Mouse (Mus musculus) fibroblast of lung, adult 2 months (primary cell): Measurements from ENCODE around the gene Hs6st3.
"Not testable (repeated sequence)": the region's sequence is repeated elsewhere in the genome, so short reads cannot be mapped to it uniquely, and the experiment has no call there.

Experiments used
- DNase-seq: peaks from one replicate; pipeline ENCODE4 v3.0.0-alpha.2; 2011; ENCODE audit warnings: low read depth

Hs6st3 gene

DNA sequence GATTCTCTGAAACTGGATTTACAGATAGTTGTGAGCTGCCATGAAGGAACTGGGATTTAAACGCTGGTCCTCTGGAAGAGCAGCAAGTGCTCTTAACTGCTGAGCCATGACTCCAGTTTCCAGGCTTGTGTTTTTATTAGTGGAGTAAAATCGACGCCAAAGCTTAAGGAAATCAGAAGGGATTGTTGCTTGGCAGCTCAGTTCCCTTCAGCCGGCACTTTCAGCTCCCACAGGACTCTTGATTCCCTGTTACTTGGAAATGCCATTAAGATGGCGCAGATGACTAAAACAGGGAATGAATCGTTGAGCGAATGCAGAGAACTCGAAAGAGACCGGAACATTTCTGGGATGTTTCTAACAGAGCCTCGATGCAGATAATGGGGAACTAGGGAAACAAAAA, 112.2 kb downstream of the Hs6st3 start:
- DNase-seq: no peak

DNA sequence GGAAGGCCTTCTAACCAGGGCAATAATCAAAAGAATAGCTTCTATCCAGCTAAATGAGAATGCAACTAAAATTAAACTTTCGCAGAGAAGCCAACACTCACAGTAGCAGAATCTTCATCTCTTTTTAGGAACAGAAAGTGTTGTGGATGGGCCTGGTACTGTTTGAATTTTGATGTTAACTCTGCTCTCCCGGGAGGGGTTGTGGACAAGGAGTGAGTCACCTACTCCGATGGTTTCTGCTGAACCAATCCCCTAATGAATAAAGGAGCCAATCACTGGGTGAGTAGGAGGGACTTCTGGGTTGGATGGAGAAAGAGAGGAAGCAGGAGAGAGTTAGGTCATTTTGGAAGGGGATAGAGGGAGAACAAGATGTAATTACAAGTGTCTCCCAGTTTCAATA, 117.3 kb downstream of the Hs6st3 start:
- no peak for DNase-seq

DNA sequence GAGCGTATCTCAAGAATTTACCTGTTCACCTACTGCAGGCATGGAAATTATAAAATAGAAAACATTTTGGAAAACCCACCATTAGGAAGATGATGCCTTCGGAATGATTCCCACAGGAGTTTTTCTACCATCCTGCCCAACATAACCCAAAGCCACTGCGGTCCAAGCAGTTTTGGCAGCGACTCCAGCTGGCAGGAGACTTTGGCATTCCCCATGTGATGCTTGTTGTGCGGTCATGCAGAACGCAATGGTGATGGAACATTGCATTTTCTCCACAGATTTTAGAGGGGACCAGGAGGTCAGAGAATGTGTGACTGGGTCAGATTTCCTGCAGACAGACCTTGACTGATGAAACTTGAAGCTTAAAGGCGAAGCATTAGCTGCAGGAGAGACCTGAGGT, 118.9 kb downstream of the Hs6st3 start:
- no peak for DNase-seq

DNA sequence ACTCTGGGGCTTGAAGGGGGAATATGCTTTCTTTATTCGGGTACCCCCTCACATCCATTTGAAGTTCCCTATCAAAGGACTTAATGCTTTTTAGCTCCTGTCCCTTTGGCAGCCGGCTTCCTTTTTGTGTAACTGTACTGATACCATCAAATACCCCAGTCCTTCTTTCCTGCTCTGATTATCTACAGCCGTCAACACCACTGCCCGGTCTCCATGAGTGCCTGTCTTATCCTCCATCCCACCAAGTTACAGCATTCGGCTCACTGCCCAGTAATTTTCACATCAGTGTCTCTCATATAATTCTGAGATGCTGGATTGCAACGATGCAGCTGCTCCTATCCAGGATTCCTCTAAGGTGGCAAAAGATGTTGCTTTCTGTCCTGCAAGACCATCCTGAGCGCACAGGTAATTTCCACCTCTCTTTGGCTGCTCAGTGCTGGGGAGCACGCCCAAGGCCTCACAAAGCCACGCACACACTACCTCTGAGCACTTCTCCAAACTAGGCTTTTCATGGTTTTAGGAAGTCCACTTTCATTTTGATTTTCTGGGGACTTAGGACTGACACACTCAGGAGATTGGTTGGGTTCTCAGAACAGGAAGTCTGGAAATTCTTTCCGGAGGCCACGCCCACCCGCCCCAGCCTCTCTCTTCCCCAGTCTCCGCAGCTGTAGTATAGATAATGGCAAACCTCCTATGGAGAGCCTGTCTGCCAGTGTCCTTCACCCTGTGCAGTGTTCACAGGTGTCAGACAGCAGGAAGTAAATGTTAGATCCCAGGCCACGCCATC, 122.2 kb downstream of the Hs6st3 start:
- DNase-seq: no peak

DNA sequence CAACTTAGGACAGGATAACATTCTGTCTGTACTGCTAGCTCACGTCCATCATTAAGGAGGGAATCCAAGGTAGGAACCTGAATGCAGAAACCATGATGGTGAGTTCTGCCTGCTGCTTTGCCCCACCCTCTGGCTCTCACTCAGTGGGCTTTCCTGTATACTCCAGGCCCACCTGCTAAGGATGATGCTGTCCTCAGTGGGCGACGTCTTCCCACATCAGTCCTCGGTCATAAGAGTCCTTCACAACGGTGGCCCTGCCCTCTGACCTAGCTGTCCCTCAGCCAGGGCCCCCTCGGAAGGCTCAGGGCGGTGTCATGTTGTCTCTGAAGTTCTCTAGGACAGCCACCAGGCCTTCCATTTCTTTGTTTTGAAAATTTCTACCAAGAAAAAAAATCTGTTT, 128.2 kb downstream of the Hs6st3 start:
- DNase-seq: no peak

DNA sequence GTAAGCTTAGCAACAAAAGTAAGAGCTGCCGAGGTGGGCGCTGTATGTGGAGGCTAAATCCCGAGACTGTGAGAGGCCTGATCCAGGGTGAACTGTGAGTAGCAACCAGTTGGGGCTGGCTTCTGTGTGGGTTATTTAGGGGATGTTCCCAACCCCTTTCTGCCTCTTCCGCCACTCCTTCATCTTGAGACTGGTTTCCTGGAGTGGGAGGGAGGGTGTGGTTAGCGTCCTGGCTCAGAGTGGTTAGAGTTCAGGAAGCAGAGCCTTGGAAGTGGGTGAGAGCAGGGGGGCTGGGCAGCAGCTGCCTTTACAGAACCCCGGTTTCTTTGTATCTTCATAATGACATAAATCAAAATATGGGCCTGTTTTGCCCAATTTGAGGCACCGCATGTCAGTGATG, 134.9 kb downstream of the Hs6st3 start:
- DNase-seq: no peak

DNA sequence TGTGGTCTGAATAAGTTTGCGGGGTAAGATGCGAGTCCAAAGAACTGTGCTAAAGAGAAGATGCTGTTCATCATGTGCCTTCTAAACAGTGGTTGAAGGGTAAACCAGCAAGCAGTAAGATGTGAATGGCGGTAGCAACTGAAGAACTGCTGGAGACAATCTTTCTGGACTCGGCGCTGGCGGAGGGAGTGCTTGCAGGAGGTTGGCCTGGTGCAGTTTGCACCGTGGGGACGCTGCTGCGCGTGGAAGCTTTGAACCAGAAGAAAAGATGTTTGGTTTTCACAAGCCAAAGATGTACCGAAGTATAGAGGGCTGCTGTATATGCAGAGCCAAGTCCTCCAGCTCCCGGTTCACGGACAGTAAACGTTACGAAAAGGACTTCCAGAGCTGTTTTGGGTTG, 140.0 kb downstream of the Hs6st3 start:
- DNase-seq: not testable (repeated sequence)

DNA sequence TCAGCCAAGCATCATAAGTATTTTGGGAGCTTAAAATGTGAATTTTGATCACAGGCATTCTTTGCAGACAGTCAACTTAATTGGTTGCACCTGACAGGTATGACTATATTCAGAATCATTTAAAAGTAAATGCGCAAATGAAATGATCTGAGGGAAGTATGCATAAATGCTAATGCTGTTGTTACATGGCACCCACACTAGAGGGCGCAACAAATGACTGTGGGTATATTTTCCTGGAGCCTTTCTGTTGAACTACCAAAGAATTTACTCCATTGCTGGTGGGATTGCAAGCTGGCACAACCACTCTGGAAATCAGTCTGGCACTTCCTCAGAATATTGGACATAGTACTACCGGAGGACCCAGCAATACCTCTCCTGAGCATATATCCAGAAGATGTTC, 145.8 kb downstream of the Hs6st3 start:
- DNase-seq: no peak

DNA sequence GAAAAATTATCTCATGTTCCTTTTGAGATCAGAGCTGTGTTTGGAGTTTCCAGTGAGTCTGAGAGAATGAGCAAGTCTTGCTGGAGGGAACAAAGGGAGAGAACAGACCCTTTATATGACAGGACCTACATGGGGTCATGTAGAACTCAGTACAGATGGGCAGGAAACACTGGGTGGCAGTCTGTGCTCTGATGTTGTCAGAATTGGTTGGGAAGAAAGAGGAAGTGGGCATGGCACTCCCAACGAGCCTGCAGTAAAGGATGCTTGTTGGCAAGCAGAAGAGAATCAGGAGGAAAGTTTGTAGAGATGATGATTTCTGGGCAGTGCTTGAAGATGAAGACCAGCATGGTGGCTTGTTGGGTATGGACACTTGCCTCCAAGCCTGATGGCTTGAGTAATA, 151.5 kb downstream of the Hs6st3 start:
- DNase-seq: no peak

DNA sequence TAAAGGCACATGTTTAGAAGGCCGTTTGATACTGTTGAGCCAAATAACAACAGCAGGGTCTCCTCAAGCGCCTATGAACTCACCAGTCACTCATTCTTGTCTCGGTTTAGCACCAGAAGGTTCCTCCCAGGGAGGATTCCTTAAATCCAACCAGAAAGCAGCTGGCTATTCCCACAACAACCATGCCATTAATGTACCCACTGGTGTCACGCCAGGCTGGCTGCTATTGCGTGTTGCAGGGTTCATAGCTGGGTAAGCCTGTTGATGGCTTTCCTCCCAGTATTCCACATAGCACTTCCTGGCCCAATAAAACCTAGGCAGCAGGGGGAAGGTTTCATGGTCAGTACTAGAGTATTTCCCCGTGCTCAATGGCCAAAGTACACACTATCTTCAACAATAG, 155.9 kb downstream of the Hs6st3 start:
- no peak for DNase-seq

DNA sequence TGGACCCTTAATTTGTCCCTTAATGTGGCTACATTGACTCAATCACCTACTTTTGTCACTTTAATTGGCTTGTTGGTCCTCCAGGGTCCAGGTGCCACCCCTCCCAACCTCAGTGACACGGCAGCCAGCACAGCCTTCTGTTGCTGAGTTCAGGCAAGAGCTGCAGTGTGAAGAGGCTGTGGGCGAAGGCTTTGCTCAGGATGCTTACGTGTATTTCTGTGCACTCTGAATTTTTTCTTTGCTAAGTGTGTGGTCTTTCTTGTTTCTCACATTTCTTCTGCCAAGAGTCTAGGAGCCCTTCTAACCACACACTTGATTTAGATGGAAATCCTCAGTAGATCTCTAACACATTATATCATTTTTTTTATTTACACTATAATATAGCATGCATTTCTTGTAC, 168.3 kb downstream of the Hs6st3 start:
- no peak for DNase-seq

DNA sequence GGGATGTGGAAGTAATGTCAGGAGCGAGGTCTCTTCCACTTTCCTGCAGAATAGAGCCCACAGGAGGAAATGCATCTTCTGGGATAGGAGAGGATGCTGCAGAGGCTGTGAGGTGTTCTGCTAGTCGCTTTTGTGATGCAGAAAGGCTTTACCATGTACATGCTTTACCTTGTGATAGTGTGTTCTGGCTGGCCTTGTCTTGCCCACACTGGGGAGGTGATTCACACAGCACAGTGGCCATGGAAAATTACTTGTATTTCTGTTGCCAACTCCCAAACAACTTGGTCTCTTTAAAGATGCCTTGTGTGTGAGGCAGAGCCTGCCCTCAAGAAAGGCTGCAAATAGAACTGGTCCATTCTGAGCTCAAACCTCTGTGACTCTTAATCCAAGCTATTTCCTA, 180.2 kb downstream of the Hs6st3 start:
- DNase-seq: peak; percentile 6

DNA sequence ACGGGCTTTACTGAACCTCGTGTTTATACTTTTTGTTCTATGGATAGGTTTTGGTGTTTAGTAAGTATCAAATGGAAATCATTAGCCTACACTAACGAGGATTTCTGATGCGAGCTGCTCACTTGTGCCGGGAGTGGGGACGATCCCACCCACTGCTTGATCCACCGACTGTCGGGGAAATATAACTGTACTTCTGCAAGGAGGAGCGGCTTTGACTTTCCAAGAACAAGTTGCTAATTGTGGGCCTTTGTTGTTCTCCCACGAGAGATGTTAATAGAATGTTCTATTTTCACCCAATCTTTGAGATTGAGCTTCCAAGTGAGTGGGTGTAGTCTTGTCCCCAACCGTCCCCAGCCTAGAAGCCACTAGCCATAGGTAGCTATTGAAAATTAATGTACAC, 209.1 kb downstream of the Hs6st3 start:
- DNase-seq: no peak

DNA sequence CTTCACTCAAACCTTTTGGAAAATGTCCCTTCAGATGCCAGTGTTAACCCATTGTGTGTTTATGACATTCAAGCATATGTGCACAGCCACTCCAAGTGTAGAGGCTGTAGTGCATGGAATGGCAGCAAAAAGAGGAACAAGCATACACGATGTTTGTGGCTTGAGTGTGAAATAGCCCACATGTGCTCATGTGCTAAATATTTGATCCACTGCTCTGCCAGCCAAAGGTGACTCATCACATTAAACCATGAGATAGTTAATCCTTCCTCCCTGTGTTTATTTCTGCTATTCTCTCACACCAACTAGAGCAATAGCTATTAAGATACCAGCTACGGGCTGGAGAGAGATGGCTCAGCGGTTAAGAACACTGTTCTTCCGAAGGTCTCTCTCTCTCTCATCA, 223.3 kb downstream of the Hs6st3 start:
- DNase-seq: no peak

DNA sequence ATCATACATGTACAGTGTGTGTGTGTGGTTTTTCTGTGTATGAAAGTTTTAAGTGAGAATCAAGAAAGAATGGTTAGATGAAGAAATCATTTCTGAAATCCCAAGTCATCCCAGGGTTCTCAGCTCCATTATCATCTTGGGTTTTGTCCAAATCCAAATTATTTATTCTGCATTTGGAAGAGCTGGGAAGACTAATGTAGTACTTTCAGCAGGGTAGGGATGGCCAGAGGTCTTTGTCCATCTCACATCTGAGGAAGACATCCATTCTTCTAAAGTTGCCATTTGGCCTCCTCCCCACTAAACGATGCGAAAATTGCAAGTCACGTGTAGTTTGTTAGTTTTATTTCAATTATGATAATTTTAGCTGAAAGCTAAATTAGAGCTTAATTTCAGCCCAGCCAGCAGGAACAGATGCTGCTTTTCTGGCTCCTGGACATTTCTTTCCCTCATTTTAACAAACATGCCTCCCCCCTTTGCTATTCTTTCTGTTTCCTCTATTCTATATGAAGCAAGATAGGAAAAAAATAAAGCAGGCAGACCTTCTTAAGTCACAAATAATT, 229.8 kb downstream of the Hs6st3 start:
- no peak for DNase-seq

DNA sequence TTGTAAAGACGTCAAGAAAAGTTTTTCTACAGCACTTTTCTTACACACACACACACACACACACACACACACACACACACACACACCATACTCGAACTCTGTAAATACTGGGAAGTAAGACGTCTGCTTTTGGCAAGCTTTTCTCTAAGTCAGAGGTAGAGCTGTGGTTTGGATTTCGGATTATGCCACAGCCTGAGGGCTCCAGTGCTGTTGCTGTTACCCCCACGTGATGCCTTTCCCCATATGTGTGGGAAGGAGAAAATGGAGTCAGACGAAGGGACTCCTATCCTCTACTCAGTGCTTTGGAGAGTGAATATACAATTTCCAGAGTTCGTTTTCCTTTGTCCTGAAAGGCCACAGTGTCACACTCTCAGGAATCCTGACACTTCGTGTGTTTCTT, 231.1 kb downstream of the Hs6st3 start:
- DNase-seq: no peak

DNA sequence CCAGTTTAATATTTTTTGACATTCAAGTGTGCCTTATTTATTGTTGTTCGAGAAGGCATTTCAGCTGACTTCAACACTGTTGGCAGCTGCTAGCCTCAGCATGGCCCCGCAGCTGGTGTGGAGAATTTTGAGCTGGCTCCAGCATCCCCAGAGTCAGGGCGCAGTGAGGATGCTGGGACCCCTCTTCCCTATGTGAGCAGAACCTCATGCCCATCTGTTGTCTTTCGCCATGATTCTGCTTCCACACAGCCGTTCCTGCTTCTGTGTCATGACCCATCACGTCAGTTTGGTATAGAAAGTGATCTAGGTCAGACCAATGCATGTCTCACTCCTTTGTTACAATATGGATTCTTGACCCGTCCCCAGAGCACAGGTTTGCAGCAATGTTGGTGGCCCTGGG, 231.9 kb downstream of the Hs6st3 start:
- no peak for DNase-seq

DNA sequence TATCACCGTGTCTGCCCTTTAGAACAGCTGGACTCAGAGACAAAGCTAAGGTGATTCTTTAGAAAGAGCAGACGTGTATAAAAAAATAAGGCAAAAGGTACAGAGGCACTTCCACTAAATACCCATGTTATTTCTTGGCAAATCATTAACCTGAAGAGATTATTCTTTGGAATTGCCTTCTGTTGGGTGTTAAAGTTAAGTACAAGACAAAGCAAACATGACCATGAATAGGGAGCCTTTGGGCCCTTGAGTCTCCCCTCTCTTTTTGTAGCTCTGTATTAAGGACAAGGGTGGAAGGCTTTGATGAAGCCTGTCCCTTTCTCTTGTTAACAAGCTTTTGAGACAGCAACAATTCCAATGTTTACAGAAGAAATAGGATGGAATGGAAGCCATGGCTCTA, 241.2 kb downstream of the Hs6st3 start:
- DNase-seq: no peak

DNA sequence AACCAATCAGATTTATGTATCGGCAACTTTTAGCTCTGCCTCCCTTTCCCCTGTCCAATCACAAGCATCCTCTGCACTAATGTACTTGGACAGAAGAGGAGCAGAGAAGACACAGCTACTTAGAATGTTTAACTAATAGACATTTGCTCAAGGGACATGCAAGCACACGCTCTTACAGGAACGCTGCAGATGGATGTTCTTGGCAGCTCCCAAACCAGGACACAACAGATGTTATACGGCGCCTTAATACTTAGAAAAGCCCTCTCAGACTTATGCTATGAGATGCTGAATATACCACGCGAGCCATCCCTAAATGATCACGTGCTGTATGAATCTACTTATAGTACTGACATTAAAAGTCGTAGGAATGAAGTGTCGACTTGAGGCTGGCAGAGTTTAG, 263.5 kb downstream of the Hs6st3 start:
- no peak for DNase-seq

DNA sequence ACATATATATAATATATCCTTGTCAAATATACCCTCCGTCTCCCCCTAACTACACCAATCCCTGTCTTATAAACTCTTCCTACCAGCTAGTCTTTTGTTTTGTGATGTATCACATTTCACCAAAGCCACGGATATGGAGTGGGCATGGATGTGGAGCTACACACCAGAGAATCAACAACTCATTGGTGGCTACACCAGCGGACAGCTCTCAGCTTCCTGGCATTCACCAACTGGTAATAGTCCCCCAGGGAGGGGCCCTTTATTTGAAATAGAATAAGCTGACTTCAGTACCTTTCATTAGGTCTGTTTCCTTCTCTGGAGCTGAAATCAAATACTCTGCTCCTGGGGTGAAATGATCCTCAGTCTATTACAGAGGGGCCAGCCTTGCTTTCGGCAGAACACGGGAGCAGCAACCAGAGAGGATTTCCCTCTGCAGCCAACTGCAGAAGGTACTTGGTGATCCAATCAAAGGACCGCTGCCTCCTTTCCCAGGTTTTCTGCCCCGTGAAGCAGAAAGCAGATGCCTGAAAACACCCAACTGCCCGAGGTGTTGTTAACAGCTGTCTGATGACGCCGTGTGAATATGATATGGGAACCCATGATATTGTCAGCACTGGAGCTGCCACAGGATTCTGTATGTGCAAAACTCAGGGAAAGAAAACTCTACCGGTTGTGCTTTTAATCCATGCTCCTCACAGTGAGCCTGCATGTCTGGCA, 271.4 kb downstream of the Hs6st3 start:
- DNase-seq: no peak

DNA sequence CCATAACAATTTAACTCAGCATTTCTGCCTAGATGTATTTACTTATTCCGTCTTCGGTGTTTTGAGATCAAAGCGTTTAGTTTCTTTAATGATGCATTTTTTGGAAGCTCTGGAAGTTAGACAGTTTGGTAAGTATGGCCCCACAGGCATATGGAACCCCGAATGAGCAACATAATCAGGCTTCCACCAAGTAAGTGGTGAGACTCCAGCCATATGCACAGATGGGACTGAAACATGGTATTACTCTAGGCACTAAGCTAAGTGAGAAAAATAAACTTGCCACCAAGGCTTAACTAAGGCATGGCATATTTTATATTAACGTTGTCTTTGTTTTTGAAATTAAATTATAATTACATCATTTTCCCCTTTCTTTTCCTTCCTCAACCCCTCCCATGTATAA, 284.8 kb downstream of the Hs6st3 start:
- DNase-seq: no peak

DNA sequence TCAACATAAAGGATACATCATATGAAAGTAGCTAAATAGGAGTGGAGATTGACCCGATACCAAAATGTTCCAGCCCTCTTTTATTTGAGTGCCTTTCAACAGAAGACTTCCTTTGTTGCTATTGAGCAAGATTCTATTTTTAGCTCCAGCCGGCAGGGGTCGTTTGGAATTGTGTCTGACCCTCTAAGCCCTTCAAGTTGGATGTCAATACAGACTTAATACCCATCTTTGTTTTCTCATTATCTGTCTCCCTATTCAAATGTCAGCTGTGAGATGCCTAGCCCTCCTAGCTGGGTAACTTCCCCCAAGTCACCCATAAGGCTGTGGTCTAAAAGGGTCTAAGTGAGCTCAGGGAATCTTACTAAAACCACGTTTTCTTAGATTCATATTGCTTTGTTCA, 312.3 kb downstream of the Hs6st3 start:
- DNase-seq: no peak

DNA sequence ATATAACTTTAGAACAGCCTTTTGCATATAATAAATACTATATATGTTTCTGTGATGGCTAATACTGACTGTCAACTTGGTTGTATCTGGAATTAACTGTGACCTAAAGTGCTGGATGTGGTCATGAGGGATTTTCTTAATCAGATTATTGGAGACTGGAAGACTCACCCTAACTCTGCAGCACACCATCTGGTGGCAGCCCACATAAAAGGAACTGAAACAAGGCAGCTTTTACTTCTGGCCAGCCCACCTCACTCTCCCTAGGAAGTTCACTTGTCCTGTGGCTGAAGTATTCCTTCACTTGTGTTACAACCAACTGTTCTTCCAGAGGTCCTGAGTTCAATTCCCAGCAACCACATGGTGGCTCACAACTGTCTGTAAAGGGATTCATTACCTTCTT, 313.5 kb downstream of the Hs6st3 start:
- no peak for DNase-seq

DNA sequence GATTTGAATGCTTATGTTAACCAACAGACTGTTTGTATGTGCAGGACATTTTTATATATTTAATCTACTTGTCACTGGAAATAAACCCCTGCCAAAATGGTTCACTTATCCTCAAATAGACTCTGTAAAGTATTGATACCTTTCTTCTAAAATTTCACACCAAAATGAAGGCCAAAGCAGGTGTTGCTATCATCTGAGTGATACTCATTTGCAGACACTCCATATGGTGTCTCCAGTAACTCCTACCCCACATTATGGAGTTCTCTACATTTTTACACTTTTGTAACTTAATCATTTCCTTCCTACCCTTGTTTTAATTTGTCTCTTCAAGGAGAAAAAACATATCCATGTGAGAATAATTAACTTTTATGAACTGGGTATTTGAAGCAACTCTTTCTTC, 314.2 kb downstream of the Hs6st3 start:
- DNase-seq: no peak
